Mouse (Mus musculus): Measurements from ENCODE around the gene Ccdc88a.
"Not testable (repeated sequence)": the region's sequence is repeated elsewhere in the genome, so short reads cannot be mapped to it uniquely, and the experiment has no call there.

Ccdc88a gene

GRCm38 (mm10) chr11:29448741-29449140 is 75.3 kb downstream of the Ccdc88a start:
- DNase-seq (ENCODE audit: extremely low spot score) = no peak

GRCm38 (mm10) chr11:29474676-29475075 is 101.2 kb downstream of the Ccdc88a start:
- no peak for DNase-seq (ENCODE audit: extremely low spot score)

- DNase-seq (ENCODE audit: extremely low spot score) = no peak
These were observed 119.7 kb downstream of the Ccdc88a start for GRCm38 (mm10) chr11:29493135-29493534.

DNA sequence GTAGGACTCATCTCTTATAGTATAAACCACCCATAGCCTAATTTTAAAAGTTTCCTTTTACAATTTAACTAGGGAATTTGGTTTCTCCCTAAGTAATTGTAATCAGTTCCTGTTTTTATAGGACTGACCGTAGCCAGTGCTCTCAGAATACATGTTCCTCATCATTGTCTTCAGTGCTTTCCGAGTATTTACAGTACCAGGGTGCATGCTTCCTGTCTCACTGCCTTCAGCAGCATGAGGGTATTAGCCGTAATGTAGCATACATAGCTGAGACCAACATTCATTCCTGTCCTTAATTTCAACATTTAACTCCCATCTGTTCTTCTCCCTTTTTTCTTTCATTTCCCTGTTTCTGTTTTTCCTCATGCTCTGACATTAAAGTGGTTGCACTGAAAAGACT is 123.5 kb downstream of the Ccdc88a start:
- no peak for DNase-seq (ENCODE audit: extremely low spot score)

DNA sequence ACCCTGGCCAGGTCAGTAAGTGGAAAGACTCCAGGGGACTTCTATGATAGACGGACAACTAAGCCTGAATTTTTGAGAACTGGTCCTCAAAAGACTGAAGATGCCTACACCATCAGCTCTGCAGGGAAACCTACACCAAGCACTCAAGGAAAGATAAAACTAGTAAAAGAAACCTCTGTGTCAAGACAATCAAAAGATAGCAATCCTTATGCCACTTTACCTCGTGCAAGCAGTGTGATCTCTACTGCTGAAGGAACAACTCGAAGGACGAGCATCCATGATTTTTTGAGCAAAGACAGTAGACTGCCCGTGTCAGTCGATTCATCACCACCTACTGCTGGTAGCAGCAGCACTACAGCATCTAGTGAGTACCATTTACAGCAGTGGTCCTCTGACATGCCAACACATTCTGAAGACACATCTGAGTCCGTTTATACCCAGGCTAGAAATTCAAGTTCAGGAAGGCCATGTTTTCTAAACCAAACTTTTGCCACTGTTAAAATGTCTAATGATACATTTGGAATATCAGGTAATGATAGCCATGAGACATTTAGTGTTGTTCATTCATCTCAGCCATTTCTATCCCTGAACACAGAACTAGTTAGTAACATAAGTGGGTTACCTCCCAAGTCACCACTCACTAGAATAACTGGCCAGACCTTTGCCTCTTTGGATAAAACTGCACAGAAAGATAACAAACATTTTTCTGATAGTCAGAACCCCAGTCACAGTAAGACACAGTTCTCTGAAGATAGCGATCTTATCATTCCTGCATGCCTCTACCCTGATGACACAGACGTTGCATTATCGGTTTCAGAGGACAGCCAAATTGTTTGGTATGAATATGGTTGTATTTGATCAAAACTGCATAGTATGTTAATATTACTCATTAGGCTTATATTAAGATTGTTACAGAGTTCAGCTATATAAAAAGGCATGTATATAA is 130.8 kb downstream of the Ccdc88a start:
- no peak for DNase-seq (ENCODE audit: extremely low spot score)

GRCm38 (mm10) chr11:29504899-29505625 is 131.6 kb downstream of the Ccdc88a start:
- no peak for DNase-seq (ENCODE audit: extremely low spot score)

GRCm38 (mm10) chr11:29509421-29509820 is 136.0 kb downstream of the Ccdc88a start:
- DNase-seq (ENCODE audit: extremely low spot score) = no peak

GRCm38 (mm10) chr11:29512818-29513535 is 139.5 kb downstream of the Ccdc88a start:
- DNase-seq (ENCODE audit: extremely low spot score) = no peak

DNA sequence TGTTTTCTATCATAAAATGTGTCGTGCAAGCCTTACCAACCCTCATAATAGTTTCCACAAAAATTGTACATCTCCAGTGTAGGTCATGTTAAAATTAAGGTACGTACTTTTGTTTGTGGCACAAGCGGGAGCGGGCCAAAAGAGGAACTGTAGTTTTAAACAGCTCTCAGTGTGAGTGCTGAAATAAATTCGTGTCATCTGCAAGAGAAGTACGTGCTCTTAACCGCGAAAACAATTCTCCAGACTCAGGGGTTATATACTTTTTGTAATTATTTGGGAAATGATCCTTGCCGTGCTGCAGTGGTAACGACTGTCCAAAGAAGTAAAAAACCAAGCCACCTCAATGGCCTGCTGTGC is 140.8 kb downstream of the Ccdc88a start:
- DNase-seq (ENCODE audit: extremely low spot score) = peak; percentile 8

DNA sequence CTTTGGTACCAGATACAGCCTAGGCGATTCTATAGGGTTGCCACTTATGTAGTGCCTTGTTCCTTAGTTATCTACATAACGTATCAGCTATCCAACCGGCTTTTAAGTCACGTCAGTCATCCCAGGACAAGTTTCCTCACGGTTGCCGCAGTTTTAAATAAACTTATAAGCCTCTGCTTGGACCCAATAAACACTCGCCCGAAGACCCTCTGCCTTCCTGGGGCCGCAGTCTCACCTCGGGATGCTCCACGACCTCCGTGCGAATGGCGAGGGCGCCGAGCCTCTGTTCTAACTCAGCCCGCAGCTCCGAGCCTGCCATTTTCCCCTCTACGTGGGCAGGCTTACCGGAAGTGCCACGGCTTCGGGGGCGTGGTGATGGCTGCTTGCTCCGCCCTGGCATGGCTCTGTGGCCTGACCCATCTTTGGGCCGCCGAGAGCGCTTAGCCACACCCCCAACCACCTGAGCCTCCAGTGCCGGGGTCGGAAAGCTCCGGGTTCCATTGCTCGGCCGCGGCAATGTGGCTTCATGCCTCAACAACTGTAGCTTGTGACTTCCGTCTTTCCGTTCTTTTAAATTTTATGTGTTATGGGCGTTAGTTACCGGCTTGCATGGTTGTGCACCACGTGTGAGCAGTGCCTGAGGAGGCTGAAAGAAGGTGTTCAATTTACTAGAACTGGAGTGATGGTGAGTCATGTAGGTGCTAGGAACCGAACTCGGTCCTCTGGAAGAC is 141.4 kb downstream of the Ccdc88a start, which contains the start of gene Prorsd1:
TSS of gene Prorsd1 (minus strand) at position 352 of the 731 bp plus-strand sequence.
- DNase-seq (ENCODE audit: extremely low spot score) = peak; percentile 92

GRCm38 (mm10) chr11:29525988-29526794 is 152.7 kb downstream of the Ccdc88a start, which contains the start of gene Mtif2:
Gene Mtif2 (plus strand): TSS chr11:29526408.
- DNase-seq (ENCODE audit: extremely low spot score) = peak; percentile 88

DNA sequence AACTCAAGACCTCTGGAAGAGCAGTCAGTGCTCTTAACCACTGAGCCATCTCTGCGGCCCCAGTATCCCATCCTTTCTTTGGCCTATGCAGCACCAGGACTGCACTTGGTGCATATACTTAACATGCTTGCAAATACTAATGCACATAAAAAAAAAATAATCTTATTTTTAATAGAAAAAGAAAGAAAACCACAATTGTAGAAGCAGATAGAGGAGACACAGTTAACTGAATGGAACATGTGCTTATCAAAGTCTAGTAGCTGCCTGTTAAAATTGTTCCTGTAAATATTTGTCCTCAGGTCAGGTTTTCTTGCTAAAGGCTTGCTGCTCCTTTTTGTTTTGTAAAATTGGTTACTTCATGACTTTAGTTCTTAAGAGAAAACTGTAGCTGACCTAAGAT is 164.7 kb downstream of the Ccdc88a start:
- no peak for DNase-seq (ENCODE audit: extremely low spot score)

- peak; percentile 11 for DNase-seq (ENCODE audit: extremely low spot score)
These were observed 170.9 kb downstream of the Ccdc88a start for GRCm38 (mm10) chr11:29544225-29544945.

DNA sequence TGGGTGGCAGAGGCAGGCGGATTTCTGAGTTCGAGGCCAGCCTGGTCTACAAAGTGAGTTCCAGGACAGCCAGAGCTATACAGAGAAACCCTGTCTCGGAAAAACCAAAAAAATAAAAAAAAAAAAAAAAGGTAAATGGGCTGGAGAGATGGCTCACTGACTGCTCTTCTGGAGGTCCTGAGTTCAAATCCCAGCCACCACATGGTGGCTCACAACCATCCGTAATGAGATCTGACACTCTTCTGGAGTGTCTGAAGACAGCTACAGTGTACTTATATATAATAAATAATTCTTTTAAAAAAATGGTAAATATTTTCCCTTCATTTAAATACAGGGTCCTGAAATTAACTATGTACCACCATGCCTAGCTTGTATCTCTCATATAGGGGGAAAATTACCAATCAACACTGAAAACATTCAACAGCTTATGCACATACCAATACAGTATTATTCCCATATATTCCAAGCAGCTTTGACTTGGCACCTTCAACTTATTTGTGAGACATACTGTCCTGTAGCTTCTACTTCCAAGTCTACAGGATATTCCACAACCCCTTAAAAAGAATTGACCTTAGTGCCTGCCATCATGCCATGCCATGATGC is 171.8 kb downstream of the Ccdc88a start:
- not testable (repeated sequence) for DNase-seq (ENCODE audit: extremely low spot score)

- DNase-seq (ENCODE audit: extremely low spot score) = not testable (repeated sequence)
These were observed 172.8 kb downstream of the Ccdc88a start for GRCm38 (mm10) chr11:29546297-29546696.

DNA sequence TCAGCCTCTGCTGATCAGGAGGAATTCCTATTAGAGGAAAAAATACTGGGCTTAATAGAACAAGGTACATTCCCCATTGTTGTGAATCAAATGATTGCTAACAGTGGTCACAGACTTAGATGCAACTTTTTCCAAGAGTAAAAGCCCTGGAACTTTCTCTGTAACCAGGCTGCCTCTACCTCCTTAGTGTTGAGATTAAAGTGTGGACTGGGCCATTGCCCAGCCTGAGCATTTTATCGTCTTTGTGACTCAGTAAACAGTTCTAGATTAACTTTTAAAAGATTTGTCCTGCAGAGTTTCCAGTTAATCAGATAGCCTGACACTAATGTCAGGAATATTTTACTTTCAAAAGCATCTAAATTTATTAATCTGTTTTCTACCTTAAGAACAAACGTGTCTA is 173.3 kb downstream of the Ccdc88a start:
- DNase-seq (ENCODE audit: extremely low spot score) = no peak

DNA sequence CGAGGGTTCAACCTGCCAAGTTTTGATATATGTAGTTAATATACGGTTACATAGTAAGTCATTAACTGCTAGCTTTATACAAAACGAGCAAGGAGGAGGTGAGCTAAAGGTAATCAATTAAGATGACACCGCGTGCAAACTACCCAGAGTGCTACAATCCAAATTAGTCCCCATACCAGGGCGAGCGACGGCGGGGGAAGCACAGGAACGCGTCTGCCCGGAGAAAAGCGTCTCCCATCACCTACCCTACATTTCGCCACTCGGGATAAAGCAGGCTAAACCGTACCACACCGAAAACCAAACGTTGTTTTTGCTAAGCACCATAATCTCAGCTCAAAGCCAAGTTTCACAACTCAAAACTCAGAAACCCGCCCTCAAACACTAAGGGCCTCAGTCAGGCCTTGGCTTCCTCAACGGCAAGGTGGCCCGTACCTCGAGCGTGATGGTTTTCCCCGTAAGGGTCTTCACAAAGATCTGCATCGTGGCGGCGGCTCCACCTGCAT is 173.8 kb downstream of the Ccdc88a start:
- DNase-seq (ENCODE audit: extremely low spot score) = no peak

GRCm38 (mm10) chr11:29547752-29548503 is 174.5 kb downstream of the Ccdc88a start, which contains the start of the genes Clhc1 and Rps27a:
Gene Clhc1 (plus strand): TSS chr11:29547950.
Gene Rps27a (minus strand): TSS chr11:29548109.
- peak; percentile 91 for DNase-seq (ENCODE audit: extremely low spot score)
